Mouse (Mus musculus): Measurements from ENCODE around the gene Elmod3. TPM values are rescaled to one million over a fixed set of nuclear protein-coding genes. Genes with fewer than 3 reads are reported as not detected.
A peak's percentile ranks its signal among the peaks of the same experiment; 100 is the strongest.

Gene Elmod3
- polyA plus RNA-seq, 1 experiment = 8.1 TPM

DNA sequence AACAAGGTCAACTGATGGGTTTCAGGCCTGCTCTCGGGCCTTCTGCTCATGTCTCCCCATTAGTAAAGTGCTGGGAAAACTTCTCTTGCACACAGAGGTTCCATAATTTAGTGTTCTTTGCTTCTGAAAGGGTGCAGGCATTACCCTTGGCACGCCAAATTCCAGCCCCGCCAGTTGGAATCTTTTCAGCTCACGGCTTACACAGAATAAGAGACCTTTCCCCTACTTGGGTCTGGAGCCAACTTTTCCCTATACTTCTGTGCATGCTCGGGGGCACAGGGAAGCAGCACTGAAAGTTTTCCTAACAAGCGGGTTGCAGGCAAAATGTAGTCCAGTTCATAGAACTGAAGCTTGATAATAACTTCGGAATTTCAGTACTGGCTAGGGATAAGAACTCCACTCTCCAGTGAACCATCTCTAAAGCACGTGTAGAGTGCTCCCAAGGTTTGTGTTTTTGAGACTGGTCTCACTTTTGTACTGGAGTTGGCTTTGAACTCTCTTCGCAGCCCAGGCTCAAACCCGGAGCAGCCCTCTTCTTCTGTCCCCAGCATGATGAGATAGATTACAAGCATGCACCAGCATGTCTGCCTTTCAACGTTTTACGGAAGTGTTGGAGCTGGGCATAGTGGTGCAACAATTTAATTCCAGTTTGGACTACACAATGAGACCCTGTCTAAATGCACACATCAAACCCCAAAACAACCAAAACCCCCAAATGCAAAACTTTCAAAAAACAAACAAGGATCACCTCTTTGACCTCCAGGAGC is 761 bp upstream of the Elmod3 start:
- Histone ChIP-seq H3K4me1 (ENCODE audit: control insufficient read depth, insufficient read depth, low read length) (peaks cover 2% of the 10 kb centered on the region; the same call in 1 of the 2 replicates), H3K27ac (ENCODE audit: insufficient read depth, low read length) (no peak overlapping the region)
- no peak for TF ChIP-seq POLR2A (IDR thresholded peaks at IDR 0.05; ENCODE audit: low read depth, low read length)
- TF ChIP-seq CTCF (IDR thresholded peaks at IDR 0.05; ENCODE audit: borderline replicate concordance, insufficient read depth, low read length) = no peak

DNA sequence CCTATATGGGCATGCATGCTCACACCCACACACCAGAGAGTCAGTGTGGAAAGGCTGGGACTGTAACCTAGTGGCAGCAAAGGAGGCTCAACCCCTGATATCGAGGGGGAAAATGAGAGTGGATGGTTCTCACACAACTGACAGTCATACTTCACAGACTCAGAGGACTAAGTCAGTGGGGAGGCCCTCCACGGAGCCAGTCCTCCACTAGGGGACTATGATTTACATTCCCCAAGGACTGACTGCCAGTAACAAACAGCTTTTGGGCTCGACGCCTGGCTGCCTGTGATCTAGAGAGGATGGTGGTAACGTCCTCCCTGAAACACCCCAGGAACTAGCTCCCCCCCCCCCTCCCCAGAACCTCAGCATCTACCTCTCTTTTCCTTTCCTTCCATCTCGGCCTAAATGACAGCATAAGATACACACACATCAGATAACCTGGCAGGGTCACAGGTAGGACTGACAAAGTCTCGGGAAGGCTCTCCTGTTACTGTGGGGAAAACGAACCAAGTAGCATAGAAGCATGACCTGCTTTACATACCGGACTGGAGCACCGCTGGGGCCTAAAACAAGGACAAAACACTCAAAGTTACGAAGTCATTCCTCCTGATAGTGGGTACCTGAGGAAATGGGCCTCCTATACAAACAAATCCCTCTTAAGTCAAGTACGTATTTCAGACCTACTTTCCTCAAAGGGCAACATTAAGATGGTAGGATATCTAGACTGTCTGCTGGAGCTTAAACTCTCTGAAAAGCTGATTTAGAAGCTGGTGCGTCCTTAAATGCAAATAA is 934 bp downstream of the Elmod3 start:
- no peak for TF ChIP-seq CTCF (IDR thresholded peaks at IDR 0.05; ENCODE audit: borderline replicate concordance, insufficient read depth, low read length)
- TF ChIP-seq POLR2A (IDR thresholded peaks at IDR 0.05; ENCODE audit: low read depth, low read length) = no peak
- H3K27ac ChIP-seq (ENCODE audit: insufficient read depth, low read length) = no peak overlapping the region
- H3K4me3 ChIP-seq (ENCODE audit: insufficient read depth, low read length) = peak overlapping the region; percentile 67
- peaks cover 2% of the 10 kb centered on the region; the same call in 1 of the 2 replicates for H3K4me1 ChIP-seq (ENCODE audit: control insufficient read depth, insufficient read depth, low read length)

More for the DNA sequence above, 761 bp upstream of the Elmod3 start:
- H3K4me3 ChIP-seq (ENCODE audit: insufficient read depth, low read length) = peak overlapping the region; percentile 52

DNA sequence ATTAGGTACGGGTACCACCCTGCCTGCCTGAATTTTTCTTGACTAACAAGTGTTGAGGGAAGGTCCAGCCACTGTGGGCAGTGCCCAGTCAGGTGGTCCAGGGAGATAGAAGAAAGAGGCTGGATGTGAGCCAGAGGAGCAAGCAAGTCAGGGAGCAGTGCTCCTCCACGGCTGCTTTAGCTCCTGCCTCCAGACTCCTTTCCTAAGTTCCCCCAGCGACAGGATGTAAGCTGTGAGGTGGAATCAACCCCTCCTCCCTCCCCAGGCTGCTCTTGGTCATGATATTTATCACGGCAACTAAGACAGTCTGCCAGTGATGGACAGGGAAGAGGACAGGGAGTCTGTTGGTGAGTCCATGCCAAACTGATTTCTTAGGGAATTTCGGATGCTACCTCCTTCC is 4.3 kb downstream of the Elmod3 start:
- TF ChIP-seq POLR2A (IDR thresholded peaks at IDR 0.05; ENCODE audit: low read depth, low read length) (no peak), CTCF (IDR thresholded peaks at IDR 0.05; ENCODE audit: borderline replicate concordance, insufficient read depth, low read length) (no peak)
- Histone ChIP-seq H3K4me1 (ENCODE audit: control insufficient read depth, insufficient read depth, low read length) (peaks cover 2% of the 10 kb centered on the region; the same call in 1 of the 2 replicates), H3K27ac (ENCODE audit: insufficient read depth, low read length) (no peak overlapping the region), H3K4me3 (ENCODE audit: insufficient read depth, low read length) (no peak overlapping the region)

- Histone ChIP-seq H3K4me1 (ENCODE audit: control insufficient read depth, insufficient read depth, low read length) (0 out of 2 replicates have a peak, but pooled peaks cover 2% of the 10 kb centered on the region), H3K4me3 (ENCODE audit: insufficient read depth, low read length) (no peak overlapping the region), H3K27ac (ENCODE audit: insufficient read depth, low read length) (no peak overlapping the region)
- TF ChIP-seq POLR2A (IDR thresholded peaks at IDR 0.05; ENCODE audit: low read depth, low read length) (no peak), CTCF (IDR thresholded peaks at IDR 0.05; ENCODE audit: borderline replicate concordance, insufficient read depth, low read length) (no peak)
Observed at GRCm38 (mm10) chr6:72593011-72593803, 5.0 kb downstream of the Elmod3 start.

- TF ChIP-seq CTCF (IDR thresholded peaks at IDR 0.05; ENCODE audit: borderline replicate concordance, insufficient read depth, low read length) = no peak
- TF ChIP-seq POLR2A (IDR thresholded peaks at IDR 0.05; ENCODE audit: low read depth, low read length) = no peak
- no peak overlapping the region for H3K27ac ChIP-seq (ENCODE audit: insufficient read depth, low read length)
- no peak overlapping the region for H3K4me3 ChIP-seq (ENCODE audit: insufficient read depth, low read length)
- no peaks in the 10 kb centered on the region for H3K4me1 ChIP-seq (ENCODE audit: control insufficient read depth, insufficient read depth, low read length)
Observed at GRCm38 (mm10) chr6:72590111-72590510, 8.1 kb downstream of the Elmod3 start.

DNA sequence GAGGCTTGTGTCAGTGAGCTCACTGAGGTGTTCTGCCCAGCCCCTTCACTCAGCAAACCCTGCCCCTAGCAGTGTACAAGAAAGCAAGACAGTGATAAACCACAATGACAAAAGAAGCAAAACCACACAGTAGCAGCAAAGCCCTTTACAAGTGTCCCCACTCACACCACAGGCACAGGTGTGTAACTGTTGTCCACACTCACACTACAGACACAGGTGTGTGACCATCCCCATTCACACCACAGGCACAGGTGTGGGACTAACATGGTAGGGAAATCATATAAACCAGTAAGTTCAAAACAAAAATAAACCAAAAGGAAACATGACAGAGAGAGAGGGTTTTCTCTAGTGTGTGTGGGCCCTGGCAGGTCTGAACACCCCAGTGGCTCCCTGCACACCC is 9.9 kb downstream of the Elmod3 start:
- no peak overlapping the region for H3K4me3 ChIP-seq (ENCODE audit: insufficient read depth, low read length)
- H3K4me1 ChIP-seq (ENCODE audit: control insufficient read depth, insufficient read depth, low read length) = no peaks in the 10 kb centered on the region
- TF ChIP-seq POLR2A (IDR thresholded peaks at IDR 0.05; ENCODE audit: low read depth, low read length) = no peak
- TF ChIP-seq CTCF (IDR thresholded peaks at IDR 0.05; ENCODE audit: borderline replicate concordance, insufficient read depth, low read length) = no peak
- no peak overlapping the region for H3K27ac ChIP-seq (ENCODE audit: insufficient read depth, low read length)

GRCm38 (mm10) chr6:72586701-72587100 is 11.5 kb downstream of the Elmod3 start:
- TF ChIP-seq POLR2A (IDR thresholded peaks at IDR 0.05; ENCODE audit: low read depth, low read length) (no peak), CTCF (IDR thresholded peaks at IDR 0.05; ENCODE audit: borderline replicate concordance, insufficient read depth, low read length) (no peak)
- Histone ChIP-seq H3K4me1 (ENCODE audit: control insufficient read depth, insufficient read depth, low read length) (no peaks in the 10 kb centered on the region), H3K27ac (ENCODE audit: insufficient read depth, low read length) (no peak overlapping the region), H3K4me3 (ENCODE audit: insufficient read depth, low read length) (no peak overlapping the region)

GRCm38 (mm10) chr6:72584154-72584553 is 14.1 kb downstream of the Elmod3 start:
- no peaks in the 10 kb centered on the region for H3K4me1 ChIP-seq (ENCODE audit: control insufficient read depth, insufficient read depth, low read length)
- TF ChIP-seq CTCF (IDR thresholded peaks at IDR 0.05; ENCODE audit: borderline replicate concordance, insufficient read depth, low read length) (no peak), POLR2A (IDR thresholded peaks at IDR 0.05; ENCODE audit: low read depth, low read length) (no peak)
- no peak overlapping the region for H3K4me3 ChIP-seq (ENCODE audit: insufficient read depth, low read length)
- no peak overlapping the region for H3K27ac ChIP-seq (ENCODE audit: insufficient read depth, low read length)

DNA sequence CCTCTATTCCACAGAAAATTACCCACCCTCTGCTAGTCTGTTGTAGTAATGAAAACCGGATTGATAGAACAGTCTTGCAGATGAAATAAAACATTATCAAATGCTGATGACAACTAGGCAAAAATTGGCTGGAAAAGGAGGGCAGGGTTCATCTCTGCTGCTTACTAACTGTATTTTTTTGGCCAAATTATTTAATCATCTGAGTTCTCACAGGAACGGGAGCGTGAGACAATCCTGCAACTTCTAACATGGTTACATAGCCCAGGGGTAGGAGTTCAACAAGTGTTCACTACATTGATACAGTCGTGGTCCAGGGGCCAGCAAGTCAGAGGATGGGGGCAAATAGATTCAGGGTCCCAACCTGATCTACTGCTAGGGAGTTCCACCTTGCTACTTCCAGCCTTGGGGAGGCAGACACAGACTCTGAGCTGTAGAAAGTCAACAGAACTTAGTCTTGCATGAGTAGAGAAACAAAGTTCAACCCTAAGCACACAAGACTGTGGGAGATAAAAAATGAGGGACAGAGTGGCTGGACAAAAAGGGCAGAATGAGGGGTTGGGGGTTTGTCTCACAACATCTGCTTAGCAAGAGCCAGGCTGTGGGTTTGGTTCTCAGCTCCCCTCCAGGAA is 14.9 kb downstream of the Elmod3 start:
- Histone ChIP-seq H3K27ac (ENCODE audit: insufficient read depth, low read length) (no peak overlapping the region), H3K4me3 (ENCODE audit: insufficient read depth, low read length) (no peak overlapping the region), H3K4me1 (ENCODE audit: control insufficient read depth, insufficient read depth, low read length) (no peaks in the 10 kb centered on the region)
- no peak for TF ChIP-seq POLR2A (IDR thresholded peaks at IDR 0.05; ENCODE audit: low read depth, low read length)
- TF ChIP-seq CTCF (IDR thresholded peaks at IDR 0.05; ENCODE audit: borderline replicate concordance, insufficient read depth, low read length) = no peak
